Mouse (Mus musculus): ENCODE data around the gene Ciart. TPM values are rescaled to one million over a fixed set of nuclear protein-coding genes. Genes with fewer than 3 reads are reported as not detected.
"Not testable (repeated sequence)": the region's sequence is repeated elsewhere in the genome, so short reads cannot be mapped to it uniquely, and the experiment has no call there.

The Ciart gene
- total RNA-seq, 2 experiments from 2014 or later, result 17.0 to 20.9 TPM

GRCm38 (mm10) chr3:95872048-95872447 is 10.0 kb downstream of the Ciart start:
- no peak for DNase-seq (ENCODE audit: low spot score in 2 of 2)
- intact Hi-C loops (cut with DNase I), result no loop called here

- peak; percentile 84 to 86 for DNase-seq (ENCODE audit: low spot score in 2 of 2)
- intact Hi-C loops (cut with DNase I), result no loop called here
These were observed 10.6 kb downstream of the Ciart start, which contains the start of gene Mrps21 for GRCm38 (mm10) chr3:95871392-95871867. Gene Mrps21 (minus strand): TSS chr3:95871519.

GRCm38 (mm10) chr3:95870976-95871375 is 11.1 kb downstream of the Ciart start:
- DNase-seq (ENCODE audit: low spot score in 2 of 2), result no peak
- intact Hi-C loops (cut with DNase I), result no loop called here

- intact Hi-C loops (cut with DNase I), result no loop called here
- DNase-seq (ENCODE audit: low spot score in 2 of 2), result no peak
These were observed 14.6 kb downstream of the Ciart start for GRCm38 (mm10) chr3:95867408-95867807.

- intact Hi-C loops (cut with DNase I), result no loop called here
- DNase-seq (ENCODE audit: low spot score in 2 of 2), result no peak
These were observed 16.0 kb downstream of the Ciart start for GRCm38 (mm10) chr3:95866071-95866470.

GRCm38 (mm10) chr3:95865571-95865970 is 16.5 kb downstream of the Ciart start:
- no peak for DNase-seq (ENCODE audit: low spot score in 2 of 2)
- intact Hi-C loops (cut with DNase I), result no loop called here

GRCm38 (mm10) chr3:95865050-95865449 is 17.0 kb downstream of the Ciart start:
- DNase-seq (ENCODE audit: low spot score in 2 of 2), result peak; percentile 75 to 91
- intact Hi-C loops (cut with DNase I), result no loop called here

GRCm38 (mm10) chr3:95863578-95863977 is 18.5 kb downstream of the Ciart start:
- intact Hi-C loops (cut with DNase I), result loop anchor here (5.0 kb wide), 1 partner anchor 94 kb away; no protein-coding TSS in a partner anchor
- no peak for DNase-seq (ENCODE audit: low spot score in 2 of 2)

- intact Hi-C loops (cut with DNase I), result loop anchor here (5.0 kb wide), 1 partner anchor 96 kb away; no protein-coding TSS in a partner anchor
- peak; percentile 85 to 95 for DNase-seq (ENCODE audit: low spot score in 2 of 2)
These were observed 20.3 kb downstream of the Ciart start for GRCm38 (mm10) chr3:95861796-95862195.

GRCm38 (mm10) chr3:95861216-95861615 is 20.8 kb downstream of the Ciart start:
- DNase-seq (ENCODE audit: low spot score in 2 of 2), result no peak
- intact Hi-C loops (cut with DNase I), result loop anchor here (5.0 kb wide), 1 partner anchor 96 kb away; no protein-coding TSS in a partner anchor

- DNase-seq (ENCODE audit: low spot score in 2 of 2), result no peak
- intact Hi-C loops (cut with DNase I), result loop anchor here (5.0 kb wide), 1 partner anchor 97 kb away; no protein-coding TSS in a partner anchor
These were observed 21.7 kb downstream of the Ciart start for GRCm38 (mm10) chr3:95860323-95860722.

GRCm38 (mm10) chr3:95858278-95858677 is 23.8 kb downstream of the Ciart start:
- DNase-seq (ENCODE audit: low spot score in 2 of 2); intact Hi-C loops (cut with DNase I): not testable (repeated sequence)

- DNase-seq (ENCODE audit: low spot score in 2 of 2); intact Hi-C loops (cut with DNase I): not testable (repeated sequence)
These were observed 25.0 kb downstream of the Ciart start for GRCm38 (mm10) chr3:95857050-95857449.

GRCm38 (mm10) chr3:95856115-95856514 is 25.9 kb downstream of the Ciart start:
- intact Hi-C loops (cut with DNase I), result no loop called here
- DNase-seq (ENCODE audit: low spot score in 2 of 2), result no peak

GRCm38 (mm10) chr3:95855502-95856089 is 26.5 kb downstream of the Ciart start, which contains the start of gene Prpf3:
Gene Prpf3 (minus strand): TSS chr3:95855885.
- DNase-seq (ENCODE audit: low spot score in 2 of 2), result peak; percentile 92 to 95
- intact Hi-C loops (cut with DNase I), result no loop called here

GRCm38 (mm10) chr3:95851317-95851716 is 30.7 kb downstream of the Ciart start:
- no peak for DNase-seq (ENCODE audit: low spot score in 2 of 2)
- intact Hi-C loops (cut with DNase I), result no loop called here

GRCm38 (mm10) chr3:95850611-95851010 is 31.4 kb downstream of the Ciart start:
- intact Hi-C loops (cut with DNase I), result no loop called here
- DNase-seq (ENCODE audit: low spot score in 2 of 2), result no peak

GRCm38 (mm10) chr3:95842503-95843214 is 39.4 kb downstream of the Ciart start:
- DNase-seq (ENCODE audit: low spot score in 2 of 2), result no peak
- intact Hi-C loops (cut with DNase I), result loop anchor here (10.0 kb wide), 1 partner anchor 498 kb away; no protein-coding TSS in a partner anchor

GRCm38 (mm10) chr3:95839250-95839649 is 42.8 kb downstream of the Ciart start:
- DNase-seq (ENCODE audit: low spot score in 2 of 2), result no peak
- intact Hi-C loops (cut with DNase I), result loop anchor here (10.0 kb wide), 1 partner anchor 344 kb away; the partner anchor contains the start of gene Ctsk

GRCm38 (mm10) chr3:95829053-95829452 is 53.0 kb downstream of the Ciart start:
- intact Hi-C loops (cut with DNase I), result no loop called here
- DNase-seq (ENCODE audit: low spot score in 2 of 2), result no peak
